Mouse (Mus musculus): Measurements from ENCODE around the gene Pigz. TPM values are rescaled to one million over a fixed set of nuclear protein-coding genes. Genes with fewer than 3 reads are reported as not detected.

Pigz gene
- total RNA-seq (2012; rRNA removed) (0.23 and 0.26 TPM in 2 replicates), polyA plus RNA-seq (2012; ENCODE audit: insufficient read depth in 1 of 2, insufficient read length in 2 of 2, low read depth in 1 of 2, low replicate concordance in 2 of 2, missing spikeins in 1 of 2) (under 1 TPM in 1 of 2 experiments, not detected in 1; 0.28 TPM)

GRCm38 (mm10) chr16:31933751-31934549 lies at the start of gene Pigz:
Gene Pigz (plus strand): TSS chr16:31933851.
- no peaks in the 10 kb centered on the region for H3K9me3 ChIP-seq (replicated peaks; ENCODE audit: insufficient read depth, low read length)
- no peak within 1 kb of the TSS for H3K27ac ChIP-seq (ENCODE audit: control insufficient read depth, low read depth, low read length)
- TF ChIP-seq TBP (IDR thresholded peaks at IDR 0.05; ENCODE audit: low read depth, low read length) = no peak
- no peak for TF ChIP-seq MXI1 (IDR thresholded peaks at IDR 0.05; ENCODE audit: low read depth, low read length)
- TF ChIP-seq ZNF384 (IDR thresholded peaks at IDR 0.05; ENCODE audit: low read depth, low read length) = no peak
- TF ChIP-seq ZC3H11A (IDR thresholded peaks at IDR 0.05; ENCODE audit: low read depth, low read length) = no peak
- no peak for TF ChIP-seq GATA1 (IDR thresholded peaks at IDR 0.05; ENCODE audit: low read depth, low read length)
- TF ChIP-seq ETS1 (IDR thresholded peaks at IDR 0.05; ENCODE audit: low read depth, low read length) = no peak
- TF ChIP-seq CHD2 (IDR thresholded peaks at IDR 0.05; ENCODE audit: low read length) = no peak
- TF ChIP-seq MYC (IDR thresholded peaks at IDR 0.05; ENCODE audit: low read depth, low read length) = no peak
- no peak for TF ChIP-seq SMC3 (IDR thresholded peaks at IDR 0.05; ENCODE audit: low read depth, low read length)
- H3K36me3 ChIP-seq (ENCODE audit: control insufficient read depth in 1 of 2, insufficient read depth in 2 of 2, low read length in 2 of 2) = no peaks in the 10 kb centered on the region
- peaks cover 0 to 6% of the 10 kb centered on the region in 2 experiments; a peak in 1 of 4 replicates for H3K4me1 ChIP-seq (ENCODE audit: control insufficient read depth in 1 of 2, insufficient read depth in 2 of 2, low read length in 2 of 2)
- DNase-seq (ENCODE audit: low read depth, low spot score) = no peak
- H3K79me2 ChIP-seq (ENCODE audit: control insufficient read depth, insufficient read depth, low read length, poor library complexity) = no peaks in the 10 kb centered on the region
- H3K27me3 ChIP-seq (ENCODE audit: control insufficient read depth in 1 of 2, insufficient read depth in 2 of 2, low read length in 2 of 2) = no peaks in the 10 kb centered on the region
- H3K9ac ChIP-seq (ENCODE audit: control insufficient read depth, low read depth, low read length, poor library complexity, severe bottlenecking) = peak within 1 kb of the TSS; percentile 39
- H3K4me3 ChIP-seq (ENCODE audit: control insufficient read depth in 1 of 2, insufficient read depth in 1 of 2, low read depth in 2 of 2, low read length in 2 of 2) = peak within 1 kb of the TSS; percentile 49 to 71

GRCm38 (mm10) chr16:31883902-31884301 lies 49.7 kb upstream of the Pigz start:
- H3K4me3 ChIP-seq (ENCODE audit: control insufficient read depth in 1 of 2, insufficient read depth in 1 of 2, low read depth in 2 of 2, low read length in 2 of 2) = peak overlapping the region; percentile 7 to 38; a peak in 2 of 4 replicates
- DNase-seq (ENCODE audit: low read depth, low spot score) = peak; percentile 21

More at GRCm38 (mm10) chr16:31883902-31884301, 49.7 kb upstream of the Pigz start:
- Histone ChIP-seq H3K9ac (ENCODE audit: control insufficient read depth, low read depth, low read length, poor library complexity, severe bottlenecking) (no peak overlapping the region), H3K36me3 (ENCODE audit: control insufficient read depth in 1 of 2, insufficient read depth in 2 of 2, low read length in 2 of 2) (no peaks in the 10 kb centered on the region), H3K27me3 (ENCODE audit: control insufficient read depth in 1 of 2, insufficient read depth in 2 of 2, low read length in 2 of 2) (peaks cover 3 to 6% of the 10 kb centered on the region in 2 experiments; a peak in 2 of 4 replicates), H3K9me3 (replicated peaks; ENCODE audit: insufficient read depth, low read length) (no peaks in the 10 kb centered on the region), H3K4me1 (ENCODE audit: control insufficient read depth in 1 of 2, insufficient read depth in 2 of 2, low read length in 2 of 2) (peaks cover 0 to 13% of the 10 kb centered on the region in 2 experiments; a peak in 2 of 4 replicates), H3K79me2 (ENCODE audit: control insufficient read depth, insufficient read depth, low read length, poor library complexity) (no peaks in the 10 kb centered on the region), H3K27ac (ENCODE audit: control insufficient read depth, low read depth, low read length) (no peak overlapping the region)
- TF ChIP-seq GABPA (IDR thresholded peaks at IDR 0.05; ENCODE audit: low read depth, low read length) (no peak), JUND (IDR thresholded peaks at IDR 0.05; ENCODE audit: low read depth, low read length) (no peak), RAD21 (IDR thresholded peaks at IDR 0.05; ENCODE audit: low read depth, low read length) (no peak), UBTF (IDR thresholded peaks at IDR 0.05; ENCODE audit: borderline replicate concordance, insufficient read depth, low read depth, low read length) (no peak), MEF2A (IDR thresholded peaks at IDR 0.05; ENCODE audit: extremely low read depth, insufficient replicate concordance, low read depth, low read length, poor library complexity, severe bottlenecking) (no peak), POLR2A (IDR thresholded peaks at IDR 0.05; ENCODE audit: control insufficient read depth in 1 of 2, insufficient read depth in 1 of 2, low read depth in 1 of 2, low read length in 2 of 2, poor library complexity in 1 of 2) (no peak), RCOR1 (IDR thresholded peaks at IDR 0.05; ENCODE audit: low read depth, low read length) (no peak), SIN3A (IDR thresholded peaks at IDR 0.05; ENCODE audit: low read length) (no peak), ELF1 (IDR thresholded peaks at IDR 0.05; ENCODE audit: low read depth, low read length) (no peak), ZC3H11A (IDR thresholded peaks at IDR 0.05; ENCODE audit: low read depth, low read length) (no peak), MAFK (IDR thresholded peaks at IDR 0.05; ENCODE audit: borderline replicate concordance, low read depth, low read length) (no peak), ETS1 (IDR thresholded peaks at IDR 0.05; ENCODE audit: low read depth, low read length) (no peak), USF2 (IDR thresholded peaks at IDR 0.05; ENCODE audit: borderline replicate concordance in 1 of 2, insufficient read depth in 1 of 2, low read depth in 1 of 2, low read length in 2 of 2) (no peak), CTCF (IDR thresholded peaks at IDR 0.05 in 2 of 3, conservative IDR thresholded peaks at IDR 0.05 in 1 of 3; ENCODE audit: control insufficient read depth in 1 of 3, insufficient read depth in 1 of 3, low read depth in 2 of 3, low read length in 3 of 3, poor library complexity in 1 of 3, severe bottlenecking in 1 of 3) (no peak), E2F4 (IDR thresholded peaks at IDR 0.05; ENCODE audit: borderline replicate concordance, low read depth, low read length) (no peak), HCFC1 (IDR thresholded peaks at IDR 0.05; ENCODE audit: low read depth, low read length) (no peak), NRF1 (IDR thresholded peaks at IDR 0.05; ENCODE audit: insufficient read depth, low read depth, low read length, poor library complexity, severe bottlenecking) (no peak), ZKSCAN1 (IDR thresholded peaks at IDR 0.05; ENCODE audit: low read depth, low read length) (no peak)

Measured in MEL (cell line).